Mouse (Mus musculus) myocyte (in vitro differentiated cells): ENCODE measurements around the gene F8. TPM values are rescaled to one million over a fixed set of nuclear protein-coding genes. Genes with fewer than 3 reads are reported as not detected.

ENCODE experiments used
- H3K27me3 ChIP-seq: one replicate; pipeline ENCODE4 v1.6.1; 2011; ENCODE audit not compliant: control insufficient read depth, insufficient read depth, insufficient read length
- H3K36me3 ChIP-seq: one replicate; pipeline ENCODE4 v1.6.1; 2011; ENCODE audit not compliant: control insufficient read depth, insufficient read depth
- H3K4me2 ChIP-seq: one replicate; pipeline ENCODE4 v1.6.1; 2011; ENCODE audit warnings: low read depth, control low read depth
- H3K4me3 ChIP-seq: one replicate; pipeline ENCODE4 v1.5.1; 2011; ENCODE audit warnings: mild to moderate bottlenecking, control low read depth, moderate library complexity
- H3K79me2 ChIP-seq: one replicate; pipeline ENCODE4 v1.6.1; 2011; ENCODE audit not compliant: control insufficient read depth, insufficient read depth
- H3ac ChIP-seq: one replicate; pipeline ENCODE4 v1.6.1; 2011; ENCODE audit not compliant: control insufficient read depth, insufficient read length
- CEBPB ChIP-seq: IDR thresholded peaks from 2 replicates; pipeline ENCODE4 v1.6.1; 2011; ENCODE audit warnings: mild to moderate bottlenecking, moderate library complexity; ENCODE audit not compliant: poor library complexity, insufficient read depth, severe bottlenecking
- E2F4 ChIP-seq: IDR thresholded peaks from one replicate; pipeline ENCODE4 v1.6.1; 2011; ENCODE audit warnings: mild to moderate bottlenecking, control low read depth, moderate library complexity; ENCODE audit not compliant: insufficient read depth
- MAX ChIP-seq: IDR thresholded peaks from one replicate; pipeline ENCODE4 v1.6.1; 2011; ENCODE audit warnings: low read depth, mild to moderate bottlenecking, control low read depth
- MYOD1 ChIP-seq, 3 experiments: IDR thresholded peaks; one replicate each; pipeline ENCODE4 v1.6.1; 2011; ENCODE audit warnings: control low read depth in 2 of 3, low read depth in 2 of 3, mild to moderate bottlenecking in 2 of 3, moderate library complexity in 1 of 3; ENCODE audit not compliant: insufficient read length in 2 of 3, control insufficient read depth in 1 of 3
- MYOG ChIP-seq, 3 experiments: IDR thresholded peaks; one replicate each; pipeline ENCODE4 v1.6.1; 2011; ENCODE audit warnings: control low read depth in 2 of 3, low read depth in 2 of 3, mild to moderate bottlenecking in 2 of 3; ENCODE audit not compliant: insufficient read length in 2 of 3, control insufficient read depth in 1 of 3, insufficient read depth in 1 of 3
- POLR2A ChIP-seq: IDR thresholded peaks from one replicate; pipeline ENCODE4 v1.6.1; 2011; ENCODE audit warnings: low read depth, mild to moderate bottlenecking, control low read depth, moderate library complexity; ENCODE audit not compliant: insufficient read length
- POLR2AphosphoS2 ChIP-seq: IDR thresholded peaks from one replicate; pipeline ENCODE4 v1.6.1; 2011; ENCODE audit warnings: low read depth, control low read depth; ENCODE audit not compliant: insufficient read length
- REST ChIP-seq: IDR thresholded peaks from one replicate; pipeline ENCODE4 v1.6.1; 2011; ENCODE audit warnings: mild to moderate bottlenecking, control low read depth, moderate library complexity; ENCODE audit not compliant: insufficient read depth, insufficient read length
- SRF ChIP-seq: IDR thresholded peaks from one replicate; pipeline ENCODE4 v1.6.1; 2011; ENCODE audit warnings: low read depth; ENCODE audit not compliant: control insufficient read depth, insufficient read length
- TCF12 ChIP-seq: IDR thresholded peaks from one replicate; pipeline ENCODE4 v1.6.1; 2011; ENCODE audit warnings: mild to moderate bottlenecking, control low read depth; ENCODE audit not compliant: poor library complexity, insufficient read depth, severe bottlenecking
- TCF3 ChIP-seq: IDR thresholded peaks from one replicate; pipeline ENCODE4 v1.6.1; 2011; ENCODE audit warnings: low read depth, control low read depth; ENCODE audit not compliant: insufficient read length
- USF1 ChIP-seq: IDR thresholded peaks from one replicate; pipeline ENCODE4 v1.6.1; 2011; ENCODE audit warnings: low read depth, mild to moderate bottlenecking, control low read depth, moderate library complexity
- polyA plus RNA-seq: library from polyadenylated mRNA; unstranded; fragments of >200 nt; fragmentation: generic; extraction: Trizol; gene quantifications from one replicate; pipeline ENCODE4 v1.2.1, GENCODE M21; 2012; ENCODE audit warnings: missing spikeins

F8 gene
- polyA plus RNA-seq, 1 experiment, result 0.40 TPM

GRCm38 (mm10) chrX:75399471-75399870 lies 17.1 kb upstream of the F8 start:
- Histone ChIP-seq H3K79me2 (no peaks in the 10 kb centered on the region), H3K4me2 (no peak overlapping the region), H3K36me3 (peaks cover 3% of the 10 kb centered on the region), H3K27me3 (no peaks in the 10 kb centered on the region), H3ac (no peak overlapping the region), H3K4me3 (no peak overlapping the region)
- TF ChIP-seq USF1 (no peak), CEBPB (no peak), E2F4 (no peak), POLR2AphosphoS2 (no peak), POLR2A (no peak), MYOG (IDR thresholded peaks at IDR 0.05; ENCODE audit: control insufficient read depth in 1 of 3, insufficient read depth in 1 of 3, insufficient read length in 2 of 3, low read depth in 2 of 3) (no peak), SRF (no peak), MAX (no peak), REST (no peak), TCF3 (no peak), MYOD1 (IDR thresholded peaks at IDR 0.05; ENCODE audit: control insufficient read depth in 1 of 3, insufficient read length in 2 of 3, low read depth in 2 of 3) (no peak), TCF12 (no peak)

GRCm38 (mm10) chrX:75381699-75382098 lies 716 bp downstream of the F8 start:
- peak overlapping the region; percentile 86 for H3K4me2 ChIP-seq
- no peaks in the 10 kb centered on the region for H3K36me3 ChIP-seq
- H3K27me3 ChIP-seq, result no peaks in the 10 kb centered on the region
- no peak overlapping the region for H3ac ChIP-seq
- H3K4me3 ChIP-seq, result peak overlapping the region; percentile 59
- peaks cover 31% of the 10 kb centered on the region for H3K79me2 ChIP-seq
- no peak for TF ChIP-seq REST
- TF ChIP-seq MAX, result no peak
- no peak for TF ChIP-seq CEBPB
- TF ChIP-seq POLR2AphosphoS2, result no peak
- no peak for TF ChIP-seq E2F4
- TF ChIP-seq POLR2A, result no peak
- no peak for TF ChIP-seq TCF12
- TF ChIP-seq SRF, result no peak
- TF ChIP-seq MYOG (IDR thresholded peaks at IDR 0.05; ENCODE audit: control insufficient read depth in 1 of 3, insufficient read depth in 1 of 3, insufficient read length in 2 of 3, low read depth in 2 of 3), result no peak
- TF ChIP-seq TCF3, result no peak
- no peak for TF ChIP-seq MYOD1 (IDR thresholded peaks at IDR 0.05; ENCODE audit: control insufficient read depth in 1 of 3, insufficient read length in 2 of 3, low read depth in 2 of 3)
- TF ChIP-seq USF1, result no peak

DNA sequence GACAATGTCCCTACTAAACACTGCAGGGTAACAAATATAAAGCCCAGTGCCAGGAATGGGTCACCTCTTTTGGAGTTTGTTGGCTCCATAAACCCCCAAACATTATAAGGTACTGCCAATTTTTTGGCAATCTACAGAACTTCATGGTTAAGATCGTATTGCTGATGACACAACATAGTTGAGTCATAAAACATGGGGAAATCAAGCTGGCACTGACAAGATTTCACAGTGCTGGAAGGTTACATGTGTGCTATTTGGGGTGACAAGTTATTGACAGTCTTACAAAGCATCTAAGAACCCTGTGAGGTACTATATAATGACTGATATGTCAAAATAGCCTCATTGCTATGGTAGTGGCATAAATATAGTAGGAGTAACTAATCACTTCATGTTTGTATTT lies 1.2 kb downstream of the F8 start:
- H3K4me2 ChIP-seq, result peak overlapping the region; percentile 86
- H3K4me3 ChIP-seq, result no peak overlapping the region
- peaks cover 31% of the 10 kb centered on the region for H3K79me2 ChIP-seq
- TF ChIP-seq SRF (no peak), POLR2A (no peak), TCF12 (no peak), E2F4 (no peak), MYOG (IDR thresholded peaks at IDR 0.05; ENCODE audit: control insufficient read depth in 1 of 3, insufficient read depth in 1 of 3, insufficient read length in 2 of 3, low read depth in 2 of 3) (no peak), USF1 (no peak), POLR2AphosphoS2 (no peak), TCF3 (no peak)
- no peaks in the 10 kb centered on the region for H3K27me3 ChIP-seq
- no peak overlapping the region for H3ac ChIP-seq
- H3K36me3 ChIP-seq, result no peaks in the 10 kb centered on the region

DNA sequence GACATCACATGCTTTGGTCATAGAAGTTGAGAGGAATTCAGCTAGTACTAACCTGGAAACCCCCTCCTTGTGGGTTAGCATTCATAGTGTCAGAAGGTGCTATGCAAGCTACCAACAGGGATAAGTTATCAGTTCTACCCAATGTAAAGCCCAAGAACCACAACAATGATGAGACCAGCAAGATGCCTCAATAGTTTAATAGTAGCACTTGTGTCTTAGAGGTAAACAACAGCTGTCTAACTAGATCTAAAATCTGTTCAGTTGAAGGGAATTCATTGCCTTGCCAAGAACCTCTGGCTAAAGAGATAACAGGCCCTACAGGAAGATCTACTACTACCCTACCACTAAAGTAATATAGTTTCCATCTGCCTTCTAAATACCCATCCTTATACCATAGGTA lies 5.6 kb downstream of the F8 start:
- TF ChIP-seq REST, result no peak
- no peak for TF ChIP-seq POLR2AphosphoS2
- TF ChIP-seq TCF3, result no peak
- TF ChIP-seq MYOD1 (IDR thresholded peaks at IDR 0.05; ENCODE audit: control insufficient read depth in 1 of 3, insufficient read length in 2 of 3, low read depth in 2 of 3), result no peak
- no peak for TF ChIP-seq CEBPB
- no peak for TF ChIP-seq USF1
- TF ChIP-seq TCF12, result no peak
- no peak for TF ChIP-seq MAX
- no peak for TF ChIP-seq POLR2A
- no peak for TF ChIP-seq MYOG (IDR thresholded peaks at IDR 0.05; ENCODE audit: control insufficient read depth in 1 of 3, insufficient read depth in 1 of 3, insufficient read length in 2 of 3, low read depth in 2 of 3)
- no peak for TF ChIP-seq SRF
- no peak for TF ChIP-seq E2F4
- no peak overlapping the region for H3ac ChIP-seq
- no peak overlapping the region for H3K4me2 ChIP-seq
- H3K36me3 ChIP-seq, result no peaks in the 10 kb centered on the region
- H3K4me3 ChIP-seq, result no peak overlapping the region
- H3K27me3 ChIP-seq, result no peaks in the 10 kb centered on the region
- no peaks in the 10 kb centered on the region for H3K79me2 ChIP-seq

- H3K79me2 ChIP-seq, result no peaks in the 10 kb centered on the region
- TF ChIP-seq TCF12 (no peak), CEBPB (no peak), TCF3 (no peak), POLR2AphosphoS2 (no peak), USF1 (no peak), MYOD1 (IDR thresholded peaks at IDR 0.05; ENCODE audit: control insufficient read depth in 1 of 3, insufficient read length in 2 of 3, low read depth in 2 of 3) (no peak), REST (no peak), E2F4 (no peak)
- no peak overlapping the region for H3ac ChIP-seq
- no peak overlapping the region for H3K4me3 ChIP-seq
- H3K27me3 ChIP-seq, result no peaks in the 10 kb centered on the region
- H3K4me2 ChIP-seq, result no peak overlapping the region
- H3K36me3 ChIP-seq, result no peaks in the 10 kb centered on the region
These were observed 9.6 kb downstream of the F8 start for GRCm38 (mm10) chrX:75372666-75373425.
